Mouse (Mus musculus) forebrain, embryonic 10.5 days (tissue): ENCODE data around the gene Ppm1l. TPM values are rescaled to one million over a fixed set of nuclear protein-coding genes. Genes with fewer than 3 reads are reported as not detected.

Source experiments
- DNase-seq: peaks from one replicate; pipeline ENCODE4 v3.0.0-alpha.2; 2017; ENCODE audit warnings: low spot score; ENCODE audit errors: extremely low spot score
- H3K27ac ChIP-seq: fragments of 300-500 bp; sonication (generic); 2 replicates; pipeline ENCODE4 v1.5.1; 2016; ENCODE audit warnings: mild to moderate bottlenecking
- H3K27me3 ChIP-seq: fragments of 300-500 bp; sonication (generic); 2 replicates; pipeline ENCODE4 v1.6.1; 2016; ENCODE audit warnings: mild to moderate bottlenecking; ENCODE audit not compliant: poor library complexity, severe bottlenecking
- H3K36me3 ChIP-seq: fragments of 300-500 bp; sonication (generic); replicated peaks from 2 replicates; pipeline ENCODE4 v1.6.1; 2016; ENCODE audit warnings: mild to moderate bottlenecking, moderate library complexity
- H3K4me1 ChIP-seq: fragments of 300-500 bp; sonication (generic); 2 replicates; pipeline ENCODE4 v1.6.1; 2016
- H3K4me3 ChIP-seq: fragments of 300-500 bp; sonication (generic); 2 replicates; pipeline ENCODE4 v1.5.1; 2016; ENCODE audit warnings: mild to moderate bottlenecking, moderate library complexity
- H3K9me3 ChIP-seq: fragments of 300-500 bp; sonication (generic); 2 replicates; pipeline ENCODE4 v1.6.1; 2016; ENCODE audit warnings: mild to moderate bottlenecking, moderate library complexity
- WGBS: fragments of 180-500 bp; shearing (Covaris S2); methylation state at CpG from one replicate; pipeline ENCODE4 v1.1.7; 2016; 5-methylcytosine and 5-hydroxymethylcytosine counted together
- polyA plus RNA-seq: library from polyadenylated mRNA; unstranded; fragments of >200 nt; fragmentation: Nextera tagmentation; extraction: Ambion mirVana; gene quantifications from 2 replicates; pipeline ENCODE4 v1.2.1, GENCODE M21; 2016

Ppm1l gene
- polyA plus RNA-seq, 1 experiment from 2014 or later: 9.8 TPM

DNA sequence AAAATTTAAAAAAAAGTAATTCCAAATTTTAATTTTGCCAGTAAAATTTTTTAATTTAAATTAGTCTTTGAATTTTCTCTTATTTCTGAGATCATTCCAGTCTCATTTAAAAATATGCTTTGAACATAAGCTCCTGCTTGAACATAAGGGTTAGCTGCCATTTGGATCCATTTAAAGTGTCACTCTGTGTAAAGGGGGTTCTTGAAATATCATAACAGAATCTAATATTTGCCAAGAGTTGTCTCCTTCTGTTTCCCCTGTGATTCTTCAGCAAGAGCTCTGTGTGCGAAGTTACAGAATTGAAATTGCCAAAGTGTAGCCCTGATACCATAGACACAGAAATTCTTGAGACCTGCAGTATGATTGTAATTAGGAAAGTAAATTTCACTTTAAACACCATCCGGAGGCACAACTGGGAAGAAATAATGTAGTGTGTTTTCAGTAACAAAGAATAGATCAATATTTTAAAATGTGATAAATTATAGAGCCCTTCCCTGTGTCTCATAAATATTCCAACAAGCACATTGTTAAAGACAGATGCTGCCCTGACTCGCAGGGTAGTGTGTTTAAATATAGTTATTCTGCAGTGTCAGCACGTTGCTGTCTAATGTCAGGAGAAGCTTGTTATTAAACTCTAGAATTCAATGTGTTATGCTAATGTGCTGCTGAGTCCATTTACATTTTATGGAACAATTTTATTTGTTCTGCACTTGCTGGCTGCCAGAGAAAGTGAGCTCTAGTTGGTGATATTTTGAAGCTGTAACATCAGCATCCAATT, 177.8 kb downstream of the Ppm1l start:
- Histone ChIP-seq H3K36me3 (no peaks in the 10 kb centered on the region), H3K27ac (no peak overlapping the region), H3K27me3 (no peaks in the 10 kb centered on the region), H3K9me3 (no peaks in the 10 kb centered on the region), H3K4me1 (no peaks in the 10 kb centered on the region), H3K4me3 (no peak overlapping the region)
- 88% methylated on average over 4 of the region's 4 CpGs for WGBS
- no peak for DNase-seq

DNA sequence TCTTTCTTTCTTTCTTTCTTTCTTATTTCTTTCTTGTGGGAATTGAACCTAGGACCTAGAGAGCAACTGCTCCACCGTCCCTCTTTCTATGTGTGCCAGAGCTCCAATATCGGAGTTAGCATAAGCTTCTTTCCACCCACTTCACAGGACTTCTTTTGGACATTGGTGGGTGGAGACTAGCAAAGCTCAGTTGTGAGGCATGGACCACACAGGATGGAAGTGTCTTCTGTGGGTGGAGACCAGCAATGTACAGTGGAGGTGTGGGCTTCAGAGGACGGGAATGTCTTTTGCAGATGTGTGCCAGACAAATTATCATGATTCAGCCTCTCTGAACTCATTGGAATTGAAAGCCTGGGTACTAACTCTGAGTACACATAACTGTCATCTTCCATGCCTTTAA, 180.5 kb downstream of the Ppm1l start:
- Histone ChIP-seq H3K4me3 (no peak overlapping the region), H3K27me3 (no peaks in the 10 kb centered on the region), H3K36me3 (no peaks in the 10 kb centered on the region), H3K9me3 (no peaks in the 10 kb centered on the region), H3K4me1 (peaks cover 6% of the 10 kb centered on the region), H3K27ac (no peak overlapping the region)
- DNase-seq: no peak
- WGBS: 91% methylated on average over 3 of the region's 3 CpGs

- Histone ChIP-seq H3K27me3 (no peaks in the 10 kb centered on the region), H3K27ac (no peak overlapping the region), H3K4me3 (no peak overlapping the region), H3K36me3 (no peaks in the 10 kb centered on the region), H3K9me3 (no peaks in the 10 kb centered on the region), H3K4me1 (peaks cover 23% of the 10 kb centered on the region)
- WGBS: 26% methylated on average over 6 of the region's 6 CpGs
- no peak for DNase-seq
Observed at GRCm38 (mm10) chr3:69502009-69502408, 185.3 kb downstream of the Ppm1l start.

DNA sequence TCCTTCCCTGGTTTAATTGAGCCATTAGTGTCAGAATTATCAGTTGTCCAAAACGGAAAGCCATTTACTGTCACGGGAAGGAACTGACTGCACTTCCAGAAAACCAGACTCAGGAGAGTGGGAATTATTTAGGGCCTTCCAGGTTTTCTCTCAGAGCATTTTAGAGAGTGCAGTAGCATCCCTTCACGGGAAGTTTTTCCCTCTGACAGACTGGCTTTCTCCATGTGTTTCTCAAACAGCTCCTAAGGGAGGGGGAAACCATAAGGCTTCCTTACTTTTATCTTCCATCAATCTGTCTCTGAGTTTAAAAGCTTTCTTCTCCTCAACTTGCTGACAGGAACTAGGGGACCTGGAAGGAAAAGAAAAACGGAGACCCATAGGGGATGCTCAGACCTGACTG, 185.9 kb downstream of the Ppm1l start:
- H3K36me3 ChIP-seq: no peaks in the 10 kb centered on the region
- no peak overlapping the region for H3K27ac ChIP-seq
- H3K4me3 ChIP-seq: no peak overlapping the region
- no peaks in the 10 kb centered on the region for H3K27me3 ChIP-seq
- H3K9me3 ChIP-seq: no peaks in the 10 kb centered on the region
- peaks cover 23% of the 10 kb centered on the region for H3K4me1 ChIP-seq
- no peak for DNase-seq
- 60% methylated on average over 4 of the region's 4 CpGs for WGBS

DNA sequence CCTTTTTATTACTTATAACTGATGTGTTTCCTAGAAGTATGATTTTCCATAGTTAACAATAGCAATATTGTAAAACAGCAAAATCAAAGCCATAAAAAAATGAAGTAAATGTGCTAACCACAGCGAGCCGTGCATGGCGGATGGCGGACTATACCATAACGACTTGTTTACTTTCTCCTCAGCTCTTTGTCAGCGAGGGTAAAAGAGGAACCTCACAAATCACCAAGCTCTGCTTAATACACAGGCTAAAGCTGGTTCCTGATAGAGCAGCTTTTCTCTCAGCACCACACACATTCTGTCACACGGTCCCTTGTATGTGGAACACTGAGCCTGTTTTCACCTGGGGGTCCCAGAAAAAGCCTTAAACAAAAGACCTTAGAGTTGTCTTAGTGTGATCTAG, 188.4 kb downstream of the Ppm1l start:
- H3K27ac ChIP-seq: no peak overlapping the region
- peaks cover 23% of the 10 kb centered on the region for H3K4me1 ChIP-seq
- H3K4me3 ChIP-seq: no peak overlapping the region
- no peak for DNase-seq
- H3K36me3 ChIP-seq: no peaks in the 10 kb centered on the region
- no peaks in the 10 kb centered on the region for H3K27me3 ChIP-seq
- no peaks in the 10 kb centered on the region for H3K9me3 ChIP-seq
- WGBS: 83% methylated on average over 7 of the region's 7 CpGs

- DNase-seq: no peak
- Histone ChIP-seq H3K27me3 (no peaks in the 10 kb centered on the region), H3K4me1 (peaks cover 23% of the 10 kb centered on the region), H3K36me3 (no peaks in the 10 kb centered on the region), H3K27ac (no peak overlapping the region), H3K4me3 (no peak overlapping the region), H3K9me3 (no peaks in the 10 kb centered on the region)
- WGBS: 88% methylated on average over 4 of the region's 4 CpGs
Observed at GRCm38 (mm10) chr3:69506352-69506751, 189.7 kb downstream of the Ppm1l start.

- WGBS: 88% methylated on average over 3 of the region's 3 CpGs
Observed at GRCm38 (mm10) chr3:69509411-69509952, 192.8 kb downstream of the Ppm1l start.

DNA sequence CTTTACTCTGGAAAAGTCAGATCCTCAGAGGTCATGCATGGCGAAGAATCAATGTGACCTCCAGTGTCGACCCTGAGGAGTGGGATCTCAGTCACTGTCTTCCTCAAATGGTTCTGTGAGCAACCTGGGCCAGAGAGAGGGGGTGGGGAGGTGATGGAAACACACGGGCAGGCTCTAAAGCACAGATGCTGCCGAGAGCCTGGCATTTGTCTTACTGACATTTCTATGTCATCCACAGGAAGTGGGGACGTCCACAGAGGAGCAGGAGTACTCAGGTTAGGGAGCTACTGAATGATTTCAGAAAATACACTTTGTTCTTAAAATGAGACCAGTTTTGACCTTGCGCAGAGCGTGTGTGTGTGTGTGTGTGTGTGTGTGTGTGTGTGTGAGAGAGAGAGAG, 195.2 kb downstream of the Ppm1l start:
- H3K4me1 ChIP-seq: peaks cover 8% of the 10 kb centered on the region; the same call in 1 of the 2 replicates
- H3K27ac ChIP-seq: no peak overlapping the region
- H3K4me3 ChIP-seq: no peak overlapping the region
- no peak for DNase-seq
- no peaks in the 10 kb centered on the region for H3K36me3 ChIP-seq
- WGBS: 75% methylated on average over 7 of the region's 7 CpGs
- H3K27me3 ChIP-seq: no peaks in the 10 kb centered on the region
- H3K9me3 ChIP-seq: no peaks in the 10 kb centered on the region

More at GRCm38 (mm10) chr3:69509411-69509952, 192.8 kb downstream of the Ppm1l start:
- Histone ChIP-seq H3K27ac (no peak overlapping the region), H3K36me3 (no peaks in the 10 kb centered on the region), H3K27me3 (no peaks in the 10 kb centered on the region), H3K9me3 (no peaks in the 10 kb centered on the region), H3K4me1 (peaks cover 11% of the 10 kb centered on the region), H3K4me3 (no peak overlapping the region)
- DNase-seq: no peak

GRCm38 (mm10) chr3:69512402-69512801, 195.7 kb downstream of the Ppm1l start:
- H3K36me3 ChIP-seq: no peaks in the 10 kb centered on the region
- 73% methylated on average over 7 of the region's 7 CpGs for WGBS
- no peak overlapping the region for H3K4me3 ChIP-seq

GRCm38 (mm10) chr3:69515730-69516350, 199.2 kb downstream of the Ppm1l start:
- Histone ChIP-seq H3K36me3 (no peaks in the 10 kb centered on the region), H3K9me3 (no peaks in the 10 kb centered on the region), H3K4me3 (no peak overlapping the region), H3K27ac (peak overlapping the region; percentile 20; the same call in 1 of the 2 replicates), H3K4me1 (peaks cover 18% of the 10 kb centered on the region), H3K27me3 (no peaks in the 10 kb centered on the region)
- WGBS: 84% methylated on average over 13 of the region's 13 CpGs
- DNase-seq: no peak

More at GRCm38 (mm10) chr3:69512402-69512801, 195.7 kb downstream of the Ppm1l start:
- H3K27ac ChIP-seq: no peak overlapping the region
- H3K4me1 ChIP-seq: peaks cover 8% of the 10 kb centered on the region; the same call in 1 of the 2 replicates
- H3K9me3 ChIP-seq: no peaks in the 10 kb centered on the region
- no peak for DNase-seq
- H3K27me3 ChIP-seq: no peaks in the 10 kb centered on the region

- no peak overlapping the region for H3K4me3 ChIP-seq
- no peaks in the 10 kb centered on the region for H3K27me3 ChIP-seq
- no peak for DNase-seq
- no peak overlapping the region for H3K27ac ChIP-seq
- no peaks in the 10 kb centered on the region for H3K9me3 ChIP-seq
- H3K36me3 ChIP-seq: no peaks in the 10 kb centered on the region
- 93% methylated on average over 9 of the region's 9 CpGs for WGBS
- peaks cover 18% of the 10 kb centered on the region for H3K4me1 ChIP-seq
Observed at GRCm38 (mm10) chr3:69519188-69519587, 202.5 kb downstream of the Ppm1l start.

GRCm38 (mm10) chr3:69519789-69520558, 203.3 kb downstream of the Ppm1l start:
- no peaks in the 10 kb centered on the region for H3K9me3 ChIP-seq
- DNase-seq: no peak
- WGBS: 76% methylated on average over 21 of the region's 21 CpGs
- no peaks in the 10 kb centered on the region for H3K36me3 ChIP-seq
- H3K27me3 ChIP-seq: no peaks in the 10 kb centered on the region
- H3K4me3 ChIP-seq: no peak overlapping the region
- H3K4me1 ChIP-seq: peaks cover 18% of the 10 kb centered on the region
- peak overlapping the region; percentile 53 for H3K27ac ChIP-seq
